Mouse (Mus musculus): ENCODE measurements around the gene Arhgdig.

Arhgdig gene

DNA sequence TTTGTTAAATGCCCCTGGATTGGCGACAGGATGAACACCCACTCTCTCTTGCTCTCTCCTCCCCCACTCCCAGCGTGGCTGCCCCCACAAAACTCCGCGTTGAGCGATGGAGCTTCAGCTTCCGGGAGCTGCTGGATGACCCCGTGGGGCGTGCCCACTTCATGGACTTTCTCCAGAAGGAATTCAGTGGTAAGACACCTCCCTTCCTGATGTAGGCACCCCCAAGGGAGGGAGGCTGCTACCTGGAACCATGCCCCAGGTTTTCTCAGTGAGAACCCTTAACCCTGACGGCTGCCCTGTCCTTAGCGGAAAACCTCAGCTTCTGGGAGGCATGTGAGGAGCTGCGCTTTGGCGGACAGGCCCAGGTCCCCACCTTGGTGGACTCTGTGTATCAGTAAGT is at the start of gene Arhgdig:
Gene Arhgdig, minus strand, starts transcription at position 101 of the 400 bp plus-strand sequence.
- no peak for DNase-seq (ENCODE audit: low spot score in 2 of 2)

GRCm38 (mm10) chr17:26255313-26255712 is 47.7 kb upstream of the Arhgdig start:
- DNase-seq (ENCODE audit: low spot score in 2 of 2), result no peak

DNA sequence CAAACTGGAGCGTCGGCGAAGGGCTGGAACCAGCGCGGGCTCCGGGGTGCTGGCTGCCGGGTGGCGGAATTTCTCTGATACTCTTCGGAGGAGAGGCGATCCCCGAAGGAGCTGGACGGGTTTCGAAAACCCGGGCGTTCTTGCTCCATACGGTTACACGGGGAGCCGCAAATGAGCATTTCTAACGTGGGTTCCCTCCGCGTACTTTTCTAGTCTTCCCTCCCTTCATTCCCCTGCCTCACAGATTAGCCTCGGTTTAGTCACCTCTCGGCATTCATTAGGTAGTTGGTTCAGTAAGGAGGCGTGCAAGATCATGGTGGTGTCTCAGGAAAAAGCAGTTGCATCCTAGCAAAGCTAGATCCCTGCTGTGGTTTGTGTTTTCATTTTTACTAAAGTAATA is 45.8 kb upstream of the Arhgdig start:
- no peak for DNase-seq (ENCODE audit: low spot score in 2 of 2)

DNA sequence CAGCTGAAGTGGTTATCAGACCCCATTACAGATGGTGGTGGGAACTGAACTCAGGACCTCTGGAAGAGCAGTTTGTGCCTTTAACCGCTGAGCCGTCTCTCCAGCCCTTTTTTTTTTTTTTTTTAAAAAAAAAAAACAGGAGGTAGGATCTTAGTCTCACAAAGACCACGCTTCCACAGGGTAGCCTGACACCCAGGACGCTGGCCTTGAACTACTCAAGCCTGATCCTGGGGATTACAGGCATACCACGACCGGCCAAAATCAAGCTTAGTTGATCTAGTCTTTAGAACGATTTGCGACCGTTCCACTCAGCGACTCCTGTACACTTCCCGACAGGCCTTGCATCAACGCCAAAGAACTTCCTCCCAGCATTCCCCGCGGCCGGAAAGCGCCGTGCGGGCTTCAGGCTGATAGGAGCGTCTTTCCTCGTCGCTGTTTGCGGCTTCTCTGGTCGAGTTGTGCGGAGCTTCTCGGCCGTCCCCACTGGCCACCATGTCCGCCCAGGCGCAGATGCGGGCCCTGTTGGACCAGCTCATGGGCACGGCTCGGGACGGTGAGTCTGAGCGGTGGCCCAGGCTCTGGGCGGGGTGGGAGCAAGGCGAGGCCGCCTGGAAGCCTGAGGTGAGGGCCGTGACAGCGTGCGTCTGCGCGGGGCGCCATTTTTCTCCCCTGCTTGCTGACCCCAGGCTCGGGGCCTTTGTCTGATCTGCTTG is 45.1 kb upstream of the Arhgdig start, which contains the start of gene Luc7l:
Gene Luc7l, plus strand, starts transcription at position 358 of the 713 bp plus-strand sequence.
- DNase-seq (ENCODE audit: low spot score in 2 of 2), result peak; percentile 98 to 99

DNA sequence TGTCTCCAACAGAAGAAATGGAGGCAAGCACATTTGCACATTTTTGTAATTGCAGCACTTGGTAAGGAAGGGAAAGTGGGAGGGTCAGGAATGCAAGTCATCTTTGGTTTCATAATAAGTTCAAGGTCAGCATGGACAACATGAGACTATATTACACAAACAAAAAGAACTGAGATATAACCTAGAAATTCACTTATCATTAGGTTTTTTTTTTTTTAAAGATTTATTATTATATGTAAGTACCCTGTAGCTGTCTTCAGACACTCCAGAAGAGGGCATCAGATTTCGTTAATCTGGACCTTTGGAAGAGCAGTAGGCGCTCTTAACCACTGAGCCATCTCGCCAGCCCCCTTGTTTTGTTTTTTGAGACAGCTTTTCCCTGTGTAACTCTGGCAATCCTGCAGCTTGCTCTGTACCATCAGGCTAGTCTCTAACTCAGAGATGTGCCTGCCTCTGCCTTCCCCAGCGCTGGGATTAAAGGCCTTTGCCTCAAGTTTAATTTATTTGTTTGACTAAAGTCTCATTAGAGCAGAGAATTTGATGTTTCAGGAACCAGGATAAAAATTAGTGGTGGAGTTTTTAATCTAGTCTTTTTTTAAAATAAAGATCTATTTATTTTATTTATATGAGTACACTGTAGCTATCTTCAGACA is 44.4 kb upstream of the Arhgdig start:
- no peak for DNase-seq (ENCODE audit: low spot score in 2 of 2)

DNA sequence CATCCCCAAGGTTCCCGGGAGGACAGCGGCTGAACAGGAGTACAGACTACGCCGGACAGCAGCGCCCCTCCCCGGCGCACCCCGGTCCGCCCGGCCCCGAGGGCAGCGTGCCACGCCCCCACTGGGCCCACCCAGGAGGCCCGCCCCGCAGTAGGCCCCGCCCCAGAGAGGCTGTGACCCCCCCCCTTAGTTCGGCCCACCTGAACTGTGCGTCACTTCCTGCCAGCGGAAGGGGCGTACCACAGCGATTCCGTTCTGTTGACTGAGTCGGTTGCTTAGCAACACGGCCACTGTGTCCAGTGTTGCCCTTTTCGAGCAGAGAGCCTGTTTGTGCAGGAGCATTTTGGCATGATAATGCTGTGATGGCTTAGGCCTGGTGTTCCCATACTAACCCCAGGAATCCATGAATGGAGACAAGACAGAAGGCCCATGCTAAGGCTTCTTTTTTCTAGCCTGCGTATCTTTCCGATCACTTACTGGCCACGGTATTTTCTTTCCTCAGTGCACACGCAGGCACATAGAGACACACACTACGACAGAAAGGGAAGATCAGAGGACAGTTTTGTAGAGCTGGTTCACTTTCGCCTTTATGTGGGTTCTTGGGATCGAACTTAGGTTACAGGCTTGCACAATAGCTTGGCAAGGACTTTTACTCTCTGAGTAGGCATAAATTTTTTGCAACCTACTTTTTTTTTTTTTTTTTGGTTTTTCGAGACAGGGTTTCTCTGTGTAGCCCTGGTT is 36.7 kb upstream of the Arhgdig start, which contains the start of gene Fam234a:
Gene Fam234a, minus strand, starts transcription at position 142 of the 741 bp plus-strand sequence.
- DNase-seq (ENCODE audit: low spot score in 2 of 2), result peak; percentile 86 to 90

- no peak for DNase-seq (ENCODE audit: low spot score in 2 of 2)
Observed at GRCm38 (mm10) chr17:26243471-26244100, 36.0 kb upstream of the Arhgdig start.

DNA sequence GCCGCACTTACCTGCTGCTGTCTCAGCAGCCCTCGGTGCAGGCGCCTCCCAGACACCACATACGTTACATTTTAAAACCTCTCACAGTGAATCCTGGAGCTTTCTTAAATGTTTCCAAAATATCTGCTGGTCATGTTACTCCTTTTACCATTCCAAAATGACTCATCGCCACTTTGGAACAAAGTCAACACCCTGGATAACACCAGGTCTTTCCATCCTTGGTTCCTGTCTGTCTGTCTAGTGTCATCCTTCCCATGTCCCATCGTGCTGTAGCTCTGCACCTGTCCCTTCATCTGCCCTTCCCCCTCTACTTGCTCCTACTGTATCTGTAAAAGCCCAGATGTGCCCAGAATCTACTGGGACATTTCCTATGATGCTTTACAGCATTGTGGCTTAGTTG is 33.4 kb upstream of the Arhgdig start:
- no peak for DNase-seq (ENCODE audit: low spot score in 2 of 2)

DNA sequence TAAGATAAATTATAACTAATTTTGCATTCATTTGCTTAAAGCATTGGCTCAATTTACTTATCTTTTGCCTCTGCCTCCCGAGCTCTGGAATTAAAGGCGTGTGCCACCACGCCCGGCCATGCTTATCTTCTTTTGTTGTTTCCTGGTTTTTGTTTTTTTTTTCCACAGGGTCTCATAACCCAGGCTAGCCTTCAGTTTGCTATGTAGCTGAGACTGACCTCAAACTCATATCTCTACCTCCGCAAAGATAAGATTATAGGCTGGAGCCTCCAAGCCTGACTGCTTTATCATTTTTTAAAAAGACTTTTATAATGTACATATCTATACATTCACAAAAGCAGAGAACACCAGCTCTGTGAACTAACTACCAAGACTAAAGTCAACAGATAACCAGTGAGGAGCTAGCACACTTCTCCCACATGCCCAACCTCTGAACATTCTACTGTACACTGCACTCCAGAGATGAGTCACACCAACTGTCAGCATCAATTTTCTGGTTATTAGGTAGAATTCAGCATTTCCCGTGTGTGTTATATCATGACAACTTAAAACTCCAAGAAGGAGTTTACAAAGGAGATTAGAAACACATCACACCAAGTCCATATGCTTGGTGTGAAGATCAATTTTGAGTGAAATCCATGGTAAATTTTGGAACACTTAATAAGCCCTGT is 32.7 kb upstream of the Arhgdig start:
- no peak for DNase-seq (ENCODE audit: low spot score in 2 of 2)

GRCm38 (mm10) chr17:26239551-26239950 is 32.0 kb upstream of the Arhgdig start:
- DNase-seq (ENCODE audit: low spot score in 2 of 2), result no peak

GRCm38 (mm10) chr17:26237667-26238066 is 30.1 kb upstream of the Arhgdig start:
- DNase-seq (ENCODE audit: low spot score in 2 of 2), result no peak

DNA sequence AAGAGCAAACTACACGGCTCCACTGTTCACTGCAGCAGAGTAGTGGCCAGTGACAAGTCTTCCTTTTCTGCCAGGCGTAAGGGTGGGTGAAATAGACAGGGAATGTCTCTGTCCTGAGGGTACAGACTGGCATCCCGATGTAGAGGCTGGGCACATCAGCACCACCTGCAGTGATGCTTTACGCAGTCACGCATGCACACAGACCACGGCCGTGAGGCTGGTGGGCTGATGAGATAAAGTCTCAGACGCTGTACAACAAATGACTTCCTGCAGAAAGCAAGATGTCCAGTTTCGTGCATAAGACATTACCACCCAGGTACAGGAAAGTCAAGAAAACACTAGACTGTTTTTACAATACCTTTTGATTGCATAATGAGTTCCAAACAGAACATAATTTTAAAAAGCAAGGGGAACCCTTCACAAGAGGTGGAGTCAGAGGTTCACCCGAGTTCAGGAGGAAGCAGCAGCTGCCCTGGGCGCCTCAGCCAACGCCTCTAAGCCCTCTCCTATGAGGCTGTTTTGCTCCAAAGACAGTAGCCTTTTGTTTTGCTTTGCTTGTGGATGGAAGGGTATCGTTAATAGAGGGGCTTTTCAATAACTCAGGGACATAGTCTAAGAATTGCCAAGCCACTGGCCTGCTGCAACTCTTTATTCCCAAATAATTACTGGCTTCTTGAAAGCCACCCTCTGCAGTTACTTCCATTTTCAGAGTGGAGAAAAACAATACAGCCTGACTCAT is 27.7 kb upstream of the Arhgdig start:
- no peak for DNase-seq (ENCODE audit: low spot score in 2 of 2)

DNA sequence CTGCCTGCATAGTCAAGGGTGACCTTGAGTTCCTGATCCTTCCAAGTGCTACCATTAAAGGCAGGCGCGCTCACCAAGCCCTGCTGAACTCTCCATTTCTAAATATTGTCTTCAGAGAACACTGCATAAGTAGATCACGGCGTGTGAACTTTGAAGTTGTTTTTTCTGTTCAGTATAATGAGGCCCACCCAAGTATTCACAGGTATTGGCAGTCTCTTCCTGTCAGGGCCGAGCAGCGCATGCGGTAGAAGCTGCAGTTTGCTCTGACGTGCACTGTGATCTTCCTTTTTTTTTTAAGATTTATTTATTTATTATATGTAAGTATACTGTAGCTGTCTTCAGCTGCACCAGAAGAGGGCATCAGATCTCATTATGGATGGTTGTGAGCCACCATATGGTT is 26.8 kb upstream of the Arhgdig start:
- no peak for DNase-seq (ENCODE audit: low spot score in 2 of 2)

DNA sequence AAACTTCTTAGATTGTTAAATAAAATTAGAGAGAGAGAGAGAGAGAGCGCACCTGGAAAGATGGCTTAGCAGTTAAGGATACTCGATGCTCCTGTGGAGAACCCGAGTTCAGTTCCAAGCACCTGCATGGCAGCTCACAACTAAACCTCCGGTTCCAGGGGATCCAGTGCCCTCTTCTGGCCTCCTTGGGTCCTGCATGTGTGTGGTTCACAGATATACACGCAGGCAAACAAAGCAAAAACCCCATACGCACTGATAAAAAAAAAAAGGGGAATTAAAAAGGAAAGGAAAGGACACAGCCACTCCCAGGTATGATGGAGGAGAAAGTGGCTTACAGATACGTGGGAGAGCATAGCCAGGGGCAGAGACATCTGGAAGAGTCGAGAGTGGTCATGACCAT is 25.3 kb upstream of the Arhgdig start:
- DNase-seq (ENCODE audit: low spot score in 2 of 2), result no peak

- no peak for DNase-seq (ENCODE audit: low spot score in 2 of 2)
Observed at GRCm38 (mm10) chr17:26231156-26231555, 23.6 kb upstream of the Arhgdig start.

GRCm38 (mm10) chr17:26229776-26230175 is 22.2 kb upstream of the Arhgdig start:
- no peak for DNase-seq (ENCODE audit: low spot score in 2 of 2)

- no peak for DNase-seq (ENCODE audit: low spot score in 2 of 2)
Observed at GRCm38 (mm10) chr17:26225150-26225549, 17.6 kb upstream of the Arhgdig start.

DNA sequence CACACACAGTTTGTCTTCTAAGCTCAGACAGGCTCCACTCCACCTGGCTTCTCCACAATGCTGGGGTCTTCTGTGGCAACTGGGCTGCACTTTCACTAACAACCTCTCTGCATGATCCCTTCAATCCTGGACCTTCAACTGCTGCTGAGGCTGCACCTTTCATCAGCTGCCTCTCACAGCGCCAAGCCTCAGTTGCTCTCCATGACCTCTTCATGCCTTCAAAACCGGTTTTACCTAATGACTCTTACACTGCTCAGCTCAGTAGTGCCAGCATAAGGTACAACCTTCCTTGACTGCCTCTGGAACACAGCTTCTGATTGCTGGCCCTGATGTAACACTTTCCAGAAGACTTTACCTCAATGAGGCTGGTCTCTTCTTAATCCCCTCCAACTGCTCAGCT is 13.9 kb upstream of the Arhgdig start:
- DNase-seq (ENCODE audit: low spot score in 2 of 2), result no peak

DNA sequence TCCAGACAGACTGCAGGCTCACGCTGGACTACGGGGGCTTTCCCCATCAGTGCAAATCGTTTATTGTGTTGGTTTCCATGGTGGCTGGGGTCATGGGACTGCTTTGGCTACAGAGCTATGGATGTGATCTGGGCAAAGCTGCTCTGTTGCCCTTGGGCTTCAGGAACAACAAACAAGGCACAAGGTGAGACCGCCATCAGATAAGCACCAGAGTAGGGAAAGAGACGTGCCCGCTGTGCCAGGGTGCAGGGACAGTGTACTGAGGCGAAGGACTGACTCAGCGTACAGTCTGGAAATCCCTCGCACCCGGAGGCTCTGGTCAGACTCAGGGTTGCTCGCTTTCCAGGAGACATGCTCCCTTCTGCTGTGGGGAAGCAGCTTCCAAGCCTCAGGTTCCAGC is 5.1 kb upstream of the Arhgdig start:
- DNase-seq (ENCODE audit: low spot score in 2 of 2), result no peak

GRCm38 (mm10) chr17:26212241-26212640 is 4.7 kb upstream of the Arhgdig start:
- DNase-seq (ENCODE audit: low spot score in 2 of 2), result no peak

- no peak for DNase-seq (ENCODE audit: low spot score in 2 of 2)
Observed at GRCm38 (mm10) chr17:26206392-26206791, 1.2 kb downstream of the Arhgdig start.

Measured in frontal cortex, postnatal 36 days (tissue).